Mouse (Mus musculus): ENCODE measurements around the gene Vmn1r232. TPM values are rescaled to one million over a fixed set of nuclear protein-coding genes. Genes with fewer than 3 reads are reported as not detected.

Vmn1r232 gene
- total RNA-seq, 1 experiment = not detected

DNA sequence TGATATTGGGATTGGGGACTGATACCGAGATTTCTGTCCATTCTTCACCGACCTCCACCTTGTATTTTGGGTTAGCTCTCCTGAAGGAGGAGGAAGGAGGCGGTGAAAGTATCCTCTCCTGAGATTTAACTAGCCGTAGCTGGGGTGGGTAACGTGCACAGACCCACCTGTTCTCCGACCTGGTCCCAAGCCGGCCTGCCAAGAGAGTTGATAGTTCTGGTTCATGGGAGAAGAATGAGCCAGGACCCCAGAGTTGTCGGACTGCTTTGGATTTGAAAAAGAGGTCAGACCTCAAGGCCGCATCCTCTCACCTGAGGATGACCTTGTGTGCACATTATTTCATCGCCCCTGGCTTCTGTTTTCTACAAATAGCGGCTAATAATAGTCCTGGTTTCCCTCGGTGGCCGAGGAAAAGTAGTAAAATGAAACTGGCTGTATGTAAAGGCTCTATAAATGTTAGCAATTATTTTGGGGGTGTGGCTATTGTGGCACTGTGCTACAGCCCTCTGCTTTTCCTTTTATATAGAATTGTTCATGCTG lies 26.6 kb upstream of the Vmn1r232 start:
- peak overlapping the region; percentile 85 to 87 for H3K4me3 ChIP-seq (ENCODE audit: insufficient read depth in 1 of 2, low read depth in 1 of 2, low read length in 2 of 2, poor library complexity in 1 of 2, severe bottlenecking in 1 of 2)
- in situ Hi-C loops (cut with MboI; ENCODE audit: low sequenced_read_pairs in 2 of 2, unreplicated experiment in 2 of 2) = no loop called here
- H3K4me1 ChIP-seq (ENCODE audit: control insufficient read depth in 2 of 2, insufficient read depth in 2 of 2, low read length in 2 of 2, poor library complexity in 1 of 2) = peaks cover 2 to 4% of the 10 kb centered on the region in 2 experiments; a peak in 2 of 4 replicates
- H3K27ac ChIP-seq (ENCODE audit: insufficient read depth, low read depth, low read length, poor library complexity, severe bottlenecking) = peak overlapping the region; percentile 97
- H3K36me3 ChIP-seq (ENCODE audit: control insufficient read depth, insufficient read depth, low read length, poor library complexity, severe bottlenecking) = peaks cover under 1% of the 10 kb centered on the region
- no peak for TF ChIP-seq ZC3H11A (IDR thresholded peaks at IDR 0.05; ENCODE audit: borderline replicate concordance, low read depth, low read length)
- TF ChIP-seq ZNF384 (IDR thresholded peaks at IDR 0.05; ENCODE audit: low read depth, low read length) = no peak
- no peak for TF ChIP-seq HCFC1 (IDR thresholded peaks at IDR 0.05; ENCODE audit: borderline replicate concordance, insufficient read depth, low read length)
- no peak for TF ChIP-seq CHD2 (IDR thresholded peaks at IDR 0.05; ENCODE audit: low read depth, low read length)
- no peak for TF ChIP-seq MAFK (IDR thresholded peaks at IDR 0.05; ENCODE audit: insufficient read depth, low read depth, low read length)
- H3K9ac ChIP-seq (ENCODE audit: insufficient read depth, low read depth, low read length, poor library complexity, severe bottlenecking) = peak overlapping the region; percentile 99
- DNase-seq (ENCODE audit: low read depth, low spot score) = no peak
- no peaks in the 10 kb centered on the region for H3K9me3 ChIP-seq (ENCODE audit: control insufficient read depth, insufficient read depth, low read depth, low read length)

DNA sequence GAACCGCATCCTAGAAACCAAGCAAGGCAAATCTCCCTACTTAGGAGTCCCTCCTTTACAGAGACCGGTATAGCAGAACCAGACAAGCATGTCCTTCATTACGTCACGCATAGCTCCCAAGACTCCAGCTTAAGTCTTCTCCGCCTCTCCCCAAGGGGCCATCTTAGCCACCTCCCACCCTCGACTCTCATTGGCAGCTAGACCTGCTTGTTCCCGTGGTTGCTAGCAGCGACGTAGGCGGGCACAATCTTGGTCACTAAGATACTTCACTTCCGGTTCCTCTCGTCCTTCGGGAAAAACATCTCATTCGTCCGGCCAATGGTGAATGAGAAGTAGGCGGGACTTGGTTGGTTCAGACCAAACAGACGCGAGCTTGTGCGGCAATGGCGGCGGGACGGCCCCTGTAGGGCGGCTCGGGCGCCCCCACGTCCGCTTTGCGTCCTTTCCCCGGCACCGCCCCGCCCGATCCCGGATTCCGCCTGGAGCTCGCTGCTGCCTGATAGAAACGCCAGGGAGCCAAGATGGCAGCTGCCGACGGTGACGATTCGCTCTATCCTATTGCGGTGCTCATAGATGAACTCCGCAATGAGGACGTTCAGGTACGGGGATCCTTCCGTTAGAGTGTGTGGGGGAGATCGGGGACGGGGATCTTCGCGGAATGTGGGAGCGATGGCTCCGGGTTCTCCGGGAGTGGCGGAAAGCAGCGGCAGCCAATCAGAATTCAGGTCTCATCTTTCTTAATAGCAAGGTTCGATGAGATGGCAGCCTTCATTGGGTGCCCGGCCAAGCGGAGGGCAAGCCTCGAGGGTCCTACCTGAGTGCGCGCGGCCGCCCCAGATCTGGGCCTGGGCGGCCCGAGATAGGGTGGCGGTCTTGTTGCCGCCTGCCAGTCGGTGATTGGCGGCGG lies 25.7 kb upstream of the Vmn1r232 start, which contains the start of gene Ppp2r1a:
Gene Ppp2r1a (plus strand): TSS at position 327 of the 907 bp plus-strand sequence.
- Histone ChIP-seq H3K4me3 (ENCODE audit: insufficient read depth in 1 of 2, low read depth in 1 of 2, low read length in 2 of 2, poor library complexity in 1 of 2, severe bottlenecking in 1 of 2) (peak within 1 kb of the TSS; percentile 87 to 93), H3K27ac (ENCODE audit: insufficient read depth, low read depth, low read length, poor library complexity, severe bottlenecking) (peak within 1 kb of the TSS; percentile 97), H3K9me3 (ENCODE audit: control insufficient read depth, insufficient read depth, low read depth, low read length) (no peaks in the 10 kb centered on the region), H3K4me1 (ENCODE audit: control insufficient read depth in 2 of 2, insufficient read depth in 2 of 2, low read length in 2 of 2, poor library complexity in 1 of 2) (peaks cover 2 to 4% of the 10 kb centered on the region in 2 experiments; a peak in 2 of 4 replicates), H3K36me3 (ENCODE audit: control insufficient read depth, insufficient read depth, low read length, poor library complexity, severe bottlenecking) (no peaks in the 10 kb centered on the region; the same call in 1 of the 2 replicates), H3K9ac (ENCODE audit: insufficient read depth, low read depth, low read length, poor library complexity, severe bottlenecking) (peak within 1 kb of the TSS; percentile 99)
- peak; percentile 99 for DNase-seq (ENCODE audit: low read depth, low spot score)
- in situ Hi-C loops (cut with MboI; ENCODE audit: low sequenced_read_pairs in 2 of 2, unreplicated experiment in 2 of 2) = no loop called here
- TF ChIP-seq ZC3H11A (IDR thresholded peaks at IDR 0.05; ENCODE audit: borderline replicate concordance, low read depth, low read length) = no peak
- TF ChIP-seq ZNF384 (IDR thresholded peaks at IDR 0.05; ENCODE audit: low read depth, low read length) = no peak
- peak; percentile 72 for TF ChIP-seq CHD2 (IDR thresholded peaks at IDR 0.05; ENCODE audit: low read depth, low read length)
- peak; percentile 66 for TF ChIP-seq HCFC1 (IDR thresholded peaks at IDR 0.05; ENCODE audit: borderline replicate concordance, insufficient read depth, low read length)
- no peak for TF ChIP-seq MAFK (IDR thresholded peaks at IDR 0.05; ENCODE audit: insufficient read depth, low read depth, low read length)

DNA sequence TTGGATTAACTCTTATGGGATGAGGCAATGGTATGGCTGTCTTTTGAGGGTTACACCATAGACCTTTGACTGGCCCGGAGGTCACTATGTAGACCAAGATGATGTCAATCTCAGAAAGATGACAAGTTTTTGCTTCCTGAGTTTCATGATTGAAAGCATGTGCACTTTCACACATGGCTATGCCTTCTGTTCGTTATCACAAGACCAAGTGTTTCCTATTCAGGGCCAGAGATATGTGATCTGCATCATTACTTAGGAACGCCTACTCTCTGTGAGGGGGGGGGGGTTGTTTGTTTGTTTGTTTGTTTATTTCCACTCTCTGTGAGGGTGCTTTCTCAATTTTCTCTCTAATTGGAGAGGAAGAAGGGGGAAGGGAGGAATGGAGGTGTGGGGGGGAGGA lies 24.7 kb upstream of the Vmn1r232 start:
- Histone ChIP-seq H3K9me3 (ENCODE audit: control insufficient read depth, insufficient read depth, low read depth, low read length) (no peaks in the 10 kb centered on the region), H3K4me1 (ENCODE audit: control insufficient read depth in 2 of 2, insufficient read depth in 2 of 2, low read length in 2 of 2, poor library complexity in 1 of 2) (peaks cover 2 to 4% of the 10 kb centered on the region in 2 experiments; a peak in 2 of 4 replicates), H3K4me3 (ENCODE audit: insufficient read depth in 1 of 2, low read depth in 1 of 2, low read length in 2 of 2, poor library complexity in 1 of 2, severe bottlenecking in 1 of 2) (peak overlapping the region; percentile 64 to 93), H3K27ac (ENCODE audit: insufficient read depth, low read depth, low read length, poor library complexity, severe bottlenecking) (peak overlapping the region; percentile 73; the same call in 1 of the 2 replicates), H3K36me3 (ENCODE audit: control insufficient read depth, insufficient read depth, low read length, poor library complexity, severe bottlenecking) (no peaks in the 10 kb centered on the region; the same call in 1 of the 2 replicates), H3K9ac (ENCODE audit: insufficient read depth, low read depth, low read length, poor library complexity, severe bottlenecking) (peak overlapping the region; percentile 76; the same call in 1 of the 2 replicates)
- DNase-seq (ENCODE audit: low read depth, low spot score) = peak; percentile 3
- TF ChIP-seq ZNF384 (IDR thresholded peaks at IDR 0.05; ENCODE audit: low read depth, low read length) = no peak
- no peak for TF ChIP-seq ZC3H11A (IDR thresholded peaks at IDR 0.05; ENCODE audit: borderline replicate concordance, low read depth, low read length)
- TF ChIP-seq HCFC1 (IDR thresholded peaks at IDR 0.05; ENCODE audit: borderline replicate concordance, insufficient read depth, low read length) = no peak
- TF ChIP-seq CHD2 (IDR thresholded peaks at IDR 0.05; ENCODE audit: low read depth, low read length) = no peak
- TF ChIP-seq MAFK (IDR thresholded peaks at IDR 0.05; ENCODE audit: insufficient read depth, low read depth, low read length) = no peak
- in situ Hi-C loops (cut with MboI; ENCODE audit: low sequenced_read_pairs in 2 of 2, unreplicated experiment in 2 of 2) = no loop called here

DNA sequence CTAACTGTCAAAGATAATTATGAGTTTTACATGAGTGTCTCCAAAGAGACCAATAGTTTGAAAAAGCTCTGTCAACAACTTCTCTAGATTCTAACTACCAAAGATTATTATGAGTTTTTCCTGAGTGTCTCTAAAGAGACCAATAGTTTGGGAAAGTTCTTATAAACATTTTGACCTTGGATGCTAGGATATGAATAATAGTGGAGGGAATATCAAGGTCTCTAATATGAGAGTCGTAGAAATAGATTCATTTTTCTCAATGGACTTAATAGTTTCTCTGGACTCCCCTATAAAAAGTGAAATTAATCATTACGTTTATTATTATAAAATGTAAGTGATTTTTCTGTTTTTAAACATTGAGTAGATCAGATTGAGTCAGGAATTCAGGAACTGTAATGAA lies 14.5 kb downstream of the Vmn1r232 start, which contains the start of gene Vmn1r231:
Gene Vmn1r231 (minus strand): TSS at position 101 of the 400 bp plus-strand sequence.
- H3K27ac ChIP-seq (ENCODE audit: insufficient read depth, low read depth, low read length, poor library complexity, severe bottlenecking) = no peak within 1 kb of the TSS
- no peaks in the 10 kb centered on the region for H3K4me1 ChIP-seq (ENCODE audit: control insufficient read depth in 2 of 2, insufficient read depth in 2 of 2, low read length in 2 of 2, poor library complexity in 1 of 2)
- in situ Hi-C loops (cut with MboI; ENCODE audit: low sequenced_read_pairs in 2 of 2, unreplicated experiment in 2 of 2) = no loop called here
- no peaks in the 10 kb centered on the region for H3K9me3 ChIP-seq (ENCODE audit: control insufficient read depth, insufficient read depth, low read depth, low read length)
- H3K9ac ChIP-seq (ENCODE audit: insufficient read depth, low read depth, low read length, poor library complexity, severe bottlenecking) = no peak within 1 kb of the TSS
- TF ChIP-seq ZNF384 (IDR thresholded peaks at IDR 0.05; ENCODE audit: low read depth, low read length) (no peak), CHD2 (IDR thresholded peaks at IDR 0.05; ENCODE audit: low read depth, low read length) (no peak), ZC3H11A (IDR thresholded peaks at IDR 0.05; ENCODE audit: borderline replicate concordance, low read depth, low read length) (no peak), HCFC1 (IDR thresholded peaks at IDR 0.05; ENCODE audit: borderline replicate concordance, insufficient read depth, low read length) (no peak), MAFK (IDR thresholded peaks at IDR 0.05; ENCODE audit: insufficient read depth, low read depth, low read length) (no peak)
- no peak for DNase-seq (ENCODE audit: low read depth, low spot score)
- no peak within 1 kb of the TSS for H3K4me3 ChIP-seq (ENCODE audit: insufficient read depth in 1 of 2, low read depth in 1 of 2, low read length in 2 of 2, poor library complexity in 1 of 2, severe bottlenecking in 1 of 2)
- H3K36me3 ChIP-seq (ENCODE audit: control insufficient read depth, insufficient read depth, low read length, poor library complexity, severe bottlenecking) = no peaks in the 10 kb centered on the region

Other genes starting within 250 kb of the Vmn1r232 start
- gene Vmn1r226, start 236.9 kb downstream of the Vmn1r232 start, total RNA-seq (2012; rRNA removed) = not detected in 2 replicates
- 0.16 and 0.22 TPM in 2 replicates for gene Vmn1r227, start 189.9 kb downstream of the Vmn1r232 start, total RNA-seq (2012; rRNA removed)
- gene Vmn1r228, start 133.6 kb downstream of the Vmn1r232 start, total RNA-seq (2012; rRNA removed) = not detected in 2 replicates
- gene Vmn1r229, start 108.2 kb downstream of the Vmn1r232 start, total RNA-seq (2012; rRNA removed) = not detected in 2 replicates
- gene Vmn1r230, start 79.3 kb downstream of the Vmn1r232 start, total RNA-seq (2012; rRNA removed) = not detected in 2 replicates
- not detected in 2 replicates for gene Vmn1r231, start 14.6 kb downstream of the Vmn1r232 start, total RNA-seq (2012; rRNA removed)
- 144 and 179 TPM in 2 replicates for gene Ppp2r1a, start 25.6 kb upstream of the Vmn1r232 start, total RNA-seq (2012; rRNA removed)
- gene Vmn1r233, start 76.8 kb upstream of the Vmn1r232 start, total RNA-seq (2012; rRNA removed) = not detected in 2 replicates
- gene Zfp160, start 89.2 kb upstream of the Vmn1r232 start, total RNA-seq (2012; rRNA removed) = 18.0 and 19.8 TPM in 2 replicates